Mouse (Mus musculus): ENCODE data around the gene Suz12.

- TF ChIP-seq POLR2A (IDR thresholded peaks at IDR 0.05; ENCODE audit: low read depth, low read length) (no peak), CTCF (IDR thresholded peaks at IDR 0.05; ENCODE audit: extremely low read depth, insufficient read length, insufficient replicate concordance, low read depth, low read length) (no peak)
These were observed 44.6 kb downstream of the Suz12 start for GRCm38 (mm10) chr11:80037495-80037894.
